Mouse (Mus musculus): ENCODE measurements around the gene Bmp2k. TPM values are rescaled to one million over a fixed set of nuclear protein-coding genes. Genes with fewer than 3 reads are reported as not detected.
A peak's percentile ranks its signal among the peaks of the same experiment; 100 is the strongest.

Gene Bmp2k
- polyA plus RNA-seq, 1 experiment from 2014 or later, result 9.4 TPM

- 62% methylated on average over 5 of the region's 5 CpGs for WGBS
Observed at GRCm38 (mm10) chr5:96995791-96996190, 1.7 kb upstream of the Bmp2k start.

GRCm38 (mm10) chr5:96996401-96997309 is 834 bp upstream of the Bmp2k start:
- H3K4me3 ChIP-seq, result peak overlapping the region; percentile 85
- no peaks in the 10 kb centered on the region for H3K27me3 ChIP-seq
- WGBS, result 14% methylated on average over 39 of the region's 39 CpGs
- ATAC-seq (ENCODE audit: insufficient number of reproducible peaks, insufficient read depth, low FRiP score, low TSS enrichment, low read depth), result no peak
- H3K27ac ChIP-seq, result peak overlapping the region; percentile 88
- H3K4me2 ChIP-seq, result peak overlapping the region; percentile 80
- no peaks in the 10 kb centered on the region for H3K9me3 ChIP-seq
- no peaks in the 10 kb centered on the region for H3K36me3 ChIP-seq
- H3K4me1 ChIP-seq, result peaks cover 17% of the 10 kb centered on the region
- peak overlapping the region; percentile 81 for H3K9ac ChIP-seq

More at GRCm38 (mm10) chr5:96995791-96996190, 1.7 kb upstream of the Bmp2k start:
- Histone ChIP-seq H3K4me2 (no peak overlapping the region), H3K4me1 (peaks cover 17% of the 10 kb centered on the region), H3K9me3 (no peaks in the 10 kb centered on the region), H3K9ac (no peak overlapping the region), H3K27me3 (no peaks in the 10 kb centered on the region), H3K36me3 (no peaks in the 10 kb centered on the region), H3K27ac (no peak overlapping the region; the same call in 1 of the 2 replicates), H3K4me3 (no peak overlapping the region)
- ATAC-seq (ENCODE audit: insufficient number of reproducible peaks, insufficient read depth, low FRiP score, low TSS enrichment, low read depth), result no peak

- peak overlapping the region; percentile 88 for H3K27ac ChIP-seq
- peak overlapping the region; percentile 80 for H3K4me2 ChIP-seq
- H3K9ac ChIP-seq, result peak overlapping the region; percentile 81
- peak; percentile 1; the same call in 1 of the 2 replicates for ATAC-seq (ENCODE audit: insufficient number of reproducible peaks, insufficient read depth, low FRiP score, low TSS enrichment, low read depth)
- H3K4me3 ChIP-seq, result peak overlapping the region; percentile 85
- under 1% methylated on average over 73 of the region's 75 CpGs for WGBS
- H3K4me1 ChIP-seq, result peaks cover 17% of the 10 kb centered on the region
- no peaks in the 10 kb centered on the region for H3K36me3 ChIP-seq
- no peaks in the 10 kb centered on the region for H3K9me3 ChIP-seq
- no peaks in the 10 kb centered on the region for H3K27me3 ChIP-seq
Observed at GRCm38 (mm10) chr5:96997802-96998565, 495 bp downstream of the Bmp2k start.

- peak overlapping the region; percentile 80 for H3K4me2 ChIP-seq
- H3K9ac ChIP-seq, result peak overlapping the region; percentile 81
- ATAC-seq (ENCODE audit: insufficient number of reproducible peaks, insufficient read depth, low FRiP score, low TSS enrichment, low read depth), result no peak
- peak overlapping the region; percentile 85 for H3K4me3 ChIP-seq
- no peaks in the 10 kb centered on the region for H3K27me3 ChIP-seq
- H3K9me3 ChIP-seq, result no peaks in the 10 kb centered on the region
- peaks cover 17% of the 10 kb centered on the region for H3K4me1 ChIP-seq
- 9% methylated on average over 6 of the region's 6 CpGs for WGBS
- H3K27ac ChIP-seq, result no peak overlapping the region
- no peaks in the 10 kb centered on the region for H3K36me3 ChIP-seq
Observed at GRCm38 (mm10) chr5:96998566-96998907, 1.0 kb downstream of the Bmp2k start.

- H3K27me3 ChIP-seq, result no peaks in the 10 kb centered on the region
- WGBS, result 87% methylated on average over 7 of the region's 7 CpGs
- H3K9ac ChIP-seq, result no peak overlapping the region
- H3K9me3 ChIP-seq, result no peaks in the 10 kb centered on the region
- H3K4me1 ChIP-seq, result peaks cover 22% of the 10 kb centered on the region
- H3K4me3 ChIP-seq, result no peak overlapping the region
- H3K27ac ChIP-seq, result no peak overlapping the region
- ATAC-seq (ENCODE audit: insufficient number of reproducible peaks, insufficient read depth, low FRiP score, low TSS enrichment, low read depth), result no peak
- no peaks in the 10 kb centered on the region for H3K36me3 ChIP-seq
- peak overlapping the region; percentile 80 for H3K4me2 ChIP-seq
Observed at GRCm38 (mm10) chr5:96999601-97000000, 2.1 kb downstream of the Bmp2k start.

- H3K4me2 ChIP-seq, result no peak overlapping the region
Observed at GRCm38 (mm10) chr5:97000524-97000923, 3.0 kb downstream of the Bmp2k start.

GRCm38 (mm10) chr5:97001153-97001552 is 3.7 kb downstream of the Bmp2k start:
- peaks cover 22% of the 10 kb centered on the region for H3K4me1 ChIP-seq
- no peak overlapping the region for H3K4me3 ChIP-seq
- no peak overlapping the region for H3K27ac ChIP-seq
- 91% methylated on average over 10 of the region's 10 CpGs for WGBS
- no peak overlapping the region for H3K4me2 ChIP-seq
- no peaks in the 10 kb centered on the region for H3K36me3 ChIP-seq
- no peak overlapping the region for H3K9ac ChIP-seq
- no peaks in the 10 kb centered on the region for H3K9me3 ChIP-seq
- H3K27me3 ChIP-seq, result no peaks in the 10 kb centered on the region
- ATAC-seq (ENCODE audit: insufficient number of reproducible peaks, insufficient read depth, low FRiP score, low TSS enrichment, low read depth), result no peak

More at GRCm38 (mm10) chr5:97000524-97000923, 3.0 kb downstream of the Bmp2k start:
- Histone ChIP-seq H3K36me3 (no peaks in the 10 kb centered on the region), H3K9ac (no peak overlapping the region), H3K27me3 (no peaks in the 10 kb centered on the region), H3K9me3 (no peaks in the 10 kb centered on the region), H3K4me1 (peaks cover 22% of the 10 kb centered on the region), H3K4me3 (no peak overlapping the region), H3K27ac (no peak overlapping the region)
- no peak for ATAC-seq (ENCODE audit: insufficient number of reproducible peaks, insufficient read depth, low FRiP score, low TSS enrichment, low read depth)
- 90% methylated on average over 5 of the region's 5 CpGs for WGBS

- Histone ChIP-seq H3K27me3 (no peaks in the 10 kb centered on the region), H3K4me3 (no peak overlapping the region), H3K27ac (no peak overlapping the region), H3K9ac (no peak overlapping the region), H3K4me1 (peaks cover 18% of the 10 kb centered on the region), H3K36me3 (no peaks in the 10 kb centered on the region), H3K9me3 (no peaks in the 10 kb centered on the region), H3K4me2 (no peak overlapping the region)
- 87% methylated on average over 5 of the region's 5 CpGs for WGBS
- no peak for ATAC-seq (ENCODE audit: insufficient number of reproducible peaks, insufficient read depth, low FRiP score, low TSS enrichment, low read depth)
Observed at GRCm38 (mm10) chr5:97001571-97001970, 4.1 kb downstream of the Bmp2k start.

GRCm38 (mm10) chr5:97002336-97002735 is 4.8 kb downstream of the Bmp2k start:
- H3K9ac ChIP-seq, result no peak overlapping the region
- H3K9me3 ChIP-seq, result no peaks in the 10 kb centered on the region
- no peaks in the 10 kb centered on the region for H3K27me3 ChIP-seq
- WGBS, result 89% methylated on average over 5 of the region's 5 CpGs
- H3K27ac ChIP-seq, result no peak overlapping the region
- no peak for ATAC-seq (ENCODE audit: insufficient number of reproducible peaks, insufficient read depth, low FRiP score, low TSS enrichment, low read depth)
- H3K4me1 ChIP-seq, result peaks cover 16% of the 10 kb centered on the region; the same call in 1 of the 2 replicates
- H3K4me2 ChIP-seq, result no peak overlapping the region
- H3K4me3 ChIP-seq, result no peak overlapping the region
- no peaks in the 10 kb centered on the region for H3K36me3 ChIP-seq

GRCm38 (mm10) chr5:97002937-97003336 is 5.4 kb downstream of the Bmp2k start:
- Histone ChIP-seq H3K4me3 (no peak overlapping the region), H3K9ac (no peak overlapping the region), H3K9me3 (no peaks in the 10 kb centered on the region), H3K4me1 (peaks cover 16% of the 10 kb centered on the region; the same call in 1 of the 2 replicates), H3K27me3 (no peaks in the 10 kb centered on the region), H3K4me2 (no peak overlapping the region), H3K36me3 (no peaks in the 10 kb centered on the region), H3K27ac (no peak overlapping the region)
- ATAC-seq (ENCODE audit: insufficient number of reproducible peaks, insufficient read depth, low FRiP score, low TSS enrichment, low read depth), result no peak
- WGBS, result 79% methylated on average over 7 of the region's 7 CpGs

GRCm38 (mm10) chr5:97004178-97005030 is 6.9 kb downstream of the Bmp2k start:
- Histone ChIP-seq H3K36me3 (no peaks in the 10 kb centered on the region), H3K4me3 (no peak overlapping the region), H3K9ac (no peak overlapping the region), H3K4me1 (peaks cover 10% of the 10 kb centered on the region; the same call in 1 of the 2 replicates), H3K27me3 (no peaks in the 10 kb centered on the region), H3K9me3 (no peaks in the 10 kb centered on the region), H3K4me2 (no peak overlapping the region), H3K27ac (no peak overlapping the region)
- WGBS, result 75% methylated on average over 23 of the region's 23 CpGs
- ATAC-seq (ENCODE audit: insufficient number of reproducible peaks, insufficient read depth, low FRiP score, low TSS enrichment, low read depth), result no peak

All from embryonic facial prominence, embryonic 13.5 days (tissue).